Mouse (Mus musculus): ENCODE measurements around the gene Fgf4. TPM values are rescaled to one million over a fixed set of nuclear protein-coding genes. Genes with fewer than 3 reads are reported as not detected.

Fgf4 gene
- polyA plus RNA-seq, 1 experiment from 2014 or later: not detected

DNA sequence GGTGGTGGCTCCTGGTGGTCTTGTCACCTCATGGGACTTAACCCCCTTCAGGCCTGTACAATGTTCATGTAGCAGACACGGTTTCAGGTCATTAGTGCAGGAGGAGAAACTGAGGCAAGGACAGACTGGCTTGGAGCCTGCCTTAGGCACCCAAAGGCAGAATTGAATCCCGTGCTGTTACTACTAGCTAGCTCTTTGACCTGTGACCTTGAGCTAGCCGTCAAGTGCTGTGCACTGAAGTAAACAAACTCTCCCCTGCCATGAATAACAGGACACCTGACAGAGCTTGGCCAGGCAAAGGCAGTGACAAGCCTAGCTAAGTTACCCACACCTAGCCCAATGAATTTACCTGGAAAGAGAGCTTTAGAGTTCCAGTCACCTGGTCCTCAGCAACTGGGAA is 7.8 kb downstream of the Fgf4 start:
- no peak overlapping the region for H3K27ac ChIP-seq (replicated peaks)
- no peak overlapping the region for H3K9ac ChIP-seq (replicated peaks)
- H3K27me3 ChIP-seq: peaks cover 17% of the 10 kb centered on the region
- no peaks in the 10 kb centered on the region for H3K36me3 ChIP-seq
- H3K4me1 ChIP-seq: no peaks in the 10 kb centered on the region
- 66% methylated on average over 3 of the region's 3 CpGs for WGBS
- no peak overlapping the region for H3K4me2 ChIP-seq (replicated peaks)
- H3K9me3 ChIP-seq: no peaks in the 10 kb centered on the region
- ATAC-seq (replicated peaks): no peak
- no peak overlapping the region for H3K4me3 ChIP-seq

DNA sequence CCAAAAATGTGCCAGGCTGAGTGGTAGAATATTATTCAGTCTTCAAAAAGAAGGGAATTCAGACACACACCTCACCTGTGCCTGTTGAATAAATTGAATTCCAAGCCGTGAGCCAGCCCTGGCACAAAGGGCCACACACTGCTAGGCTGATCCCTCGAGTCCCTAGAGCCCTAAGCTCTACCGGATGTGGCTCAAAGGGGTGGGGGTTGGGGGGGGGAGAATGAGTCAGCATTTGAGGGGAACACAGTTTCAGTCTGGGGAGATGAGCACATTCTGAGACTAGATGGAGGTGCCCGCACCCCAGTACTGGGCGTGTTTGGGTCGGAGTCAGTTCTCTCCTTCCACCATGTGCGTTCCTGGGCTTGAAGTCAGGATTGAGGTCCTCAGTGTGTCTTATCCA is 10.0 kb downstream of the Fgf4 start:
- WGBS: 81% methylated on average over 7 of the region's 7 CpGs

DNA sequence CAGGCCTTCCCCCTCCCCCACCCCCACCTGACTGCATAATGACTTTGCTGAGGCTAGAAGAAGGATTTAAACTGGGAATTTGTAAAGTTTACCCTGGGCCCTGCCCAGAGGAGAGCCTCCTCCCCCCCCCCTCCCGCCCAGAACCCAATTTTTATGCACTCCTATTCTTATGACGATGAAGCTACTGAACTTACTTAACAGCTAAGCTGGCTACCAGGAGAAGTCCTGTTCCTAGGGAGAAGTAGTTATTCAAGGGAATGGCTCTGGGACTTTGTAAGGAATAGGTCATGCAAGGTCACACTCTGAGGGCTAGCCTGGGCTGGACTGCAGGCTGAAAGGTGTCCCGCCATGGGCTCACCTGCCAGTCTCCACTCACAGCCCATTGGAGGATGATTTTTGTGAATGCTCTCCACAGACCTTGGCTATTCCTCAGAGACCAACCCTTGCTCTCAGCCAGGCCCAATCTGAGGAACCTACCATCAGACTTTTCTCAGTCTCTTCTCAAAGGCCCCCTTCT is 10.7 kb downstream of the Fgf4 start:
- Histone ChIP-seq H3K4me2 (replicated peaks) (no peak overlapping the region), H3K9me3 (no peaks in the 10 kb centered on the region), H3K27ac (replicated peaks) (no peak overlapping the region), H3K4me3 (no peak overlapping the region), H3K27me3 (peaks cover 41% of the 10 kb centered on the region), H3K36me3 (no peaks in the 10 kb centered on the region), H3K4me1 (peaks cover 14% of the 10 kb centered on the region), H3K9ac (replicated peaks) (no peak overlapping the region)
- WGBS: 93% methylated on average over 3 of the region's 3 CpGs
- ATAC-seq (replicated peaks): no peak

More for the DNA sequence above, 10.0 kb downstream of the Fgf4 start:
- H3K4me3 ChIP-seq: no peak overlapping the region
- H3K4me2 ChIP-seq (replicated peaks): no peak overlapping the region
- H3K9ac ChIP-seq (replicated peaks): no peak overlapping the region
- peaks cover 13% of the 10 kb centered on the region for H3K4me1 ChIP-seq
- H3K36me3 ChIP-seq: no peaks in the 10 kb centered on the region
- H3K27ac ChIP-seq (replicated peaks): no peak overlapping the region
- H3K27me3 ChIP-seq: peaks cover 39% of the 10 kb centered on the region
- no peaks in the 10 kb centered on the region for H3K9me3 ChIP-seq
- ATAC-seq (replicated peaks): no peak

DNA sequence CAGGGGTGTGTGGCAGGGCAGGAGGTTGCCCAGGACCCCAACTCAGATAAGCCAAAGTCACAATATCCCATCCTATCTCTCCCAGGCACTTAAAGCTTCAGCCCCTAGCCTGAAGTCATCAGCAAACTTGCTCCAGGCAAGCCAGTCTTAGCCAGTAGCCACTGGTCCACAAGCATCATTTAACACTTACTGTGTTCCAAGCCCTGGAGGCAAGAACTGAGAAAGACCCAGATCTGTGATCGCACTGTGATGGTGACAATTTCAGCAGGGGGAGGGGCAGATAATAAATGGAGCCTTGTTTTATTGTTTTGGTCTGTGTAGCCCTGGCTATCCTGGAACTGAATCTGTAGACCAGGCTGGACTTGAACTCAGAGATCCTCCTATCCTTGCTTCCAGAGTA is 11.5 kb downstream of the Fgf4 start:
- no peak overlapping the region for H3K4me2 ChIP-seq (replicated peaks)
- no peak for ATAC-seq (replicated peaks)
- WGBS: 88% methylated on average over 1 of the region's 1 CpGs
- H3K9ac ChIP-seq (replicated peaks): no peak overlapping the region
- no peak overlapping the region for H3K4me3 ChIP-seq
- no peaks in the 10 kb centered on the region for H3K9me3 ChIP-seq
- H3K27me3 ChIP-seq: peaks cover 49% of the 10 kb centered on the region
- no peak overlapping the region for H3K27ac ChIP-seq (replicated peaks)
- H3K4me1 ChIP-seq: peaks cover 14% of the 10 kb centered on the region
- H3K36me3 ChIP-seq: no peaks in the 10 kb centered on the region

DNA sequence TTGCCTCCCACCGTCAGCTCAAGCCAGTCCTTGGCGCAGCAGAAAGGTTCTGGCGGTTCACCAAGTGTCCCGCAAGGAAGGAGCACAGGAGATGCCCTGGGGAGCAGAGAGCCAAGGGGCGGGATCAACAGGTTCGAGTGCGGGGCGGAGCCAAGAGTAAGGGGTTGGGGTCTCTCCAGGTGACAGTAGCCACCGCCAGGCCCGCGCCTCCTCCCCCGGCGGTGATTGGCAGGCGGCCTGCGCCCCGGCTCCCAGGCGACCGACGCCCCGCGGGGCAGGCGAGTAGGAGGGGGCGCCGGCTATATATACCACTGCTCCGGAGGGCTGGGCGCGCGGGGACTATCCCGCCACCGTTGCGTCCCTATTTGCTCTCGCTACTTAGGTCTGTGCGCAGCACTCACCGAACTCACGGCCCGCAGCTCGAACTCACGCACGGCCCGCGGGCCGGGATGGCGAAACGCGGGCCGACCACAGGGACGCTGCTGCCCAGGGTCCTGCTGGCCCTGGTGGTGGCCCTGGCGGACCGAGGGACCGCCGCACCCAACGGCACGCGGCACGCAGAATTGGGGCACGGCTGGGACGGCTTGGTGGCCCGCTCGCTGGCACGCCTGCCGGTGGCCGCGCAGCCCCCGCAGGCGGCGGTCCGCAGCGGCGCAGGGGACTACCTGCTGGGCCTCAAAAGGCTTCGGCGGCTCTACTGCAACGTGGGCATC is 14.0 kb downstream of the Fgf4 start:
- under 1% methylated on average over 72 of the region's 72 CpGs for WGBS
- ATAC-seq (replicated peaks): no peak

DNA sequence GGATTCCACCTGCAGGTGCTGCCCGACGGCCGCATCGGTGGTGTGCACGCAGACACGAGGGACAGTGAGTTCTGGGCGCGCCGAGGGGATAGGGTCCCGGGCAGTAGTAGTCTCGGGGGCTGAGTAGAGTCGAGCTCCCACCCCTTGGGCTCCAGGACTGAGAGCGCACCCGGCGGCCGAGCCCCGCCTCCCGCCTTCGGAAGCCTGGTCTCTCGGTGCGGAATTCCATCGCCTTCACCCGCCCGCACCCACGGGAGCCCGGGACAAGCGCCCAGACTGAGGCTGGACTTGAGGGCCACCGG is 14.6 kb downstream of the Fgf4 start:
- under 1% methylated on average over 23 of the region's 28 CpGs for WGBS
- H3K4me2 ChIP-seq (replicated peaks): peak overlapping the region; percentile 30
- no peak overlapping the region for H3K27ac ChIP-seq (replicated peaks)
- peaks cover 67% of the 10 kb centered on the region for H3K27me3 ChIP-seq
- peaks cover 14% of the 10 kb centered on the region for H3K4me1 ChIP-seq
- H3K36me3 ChIP-seq: no peaks in the 10 kb centered on the region
- H3K9ac ChIP-seq (replicated peaks): no peak overlapping the region
- peak overlapping the region; percentile 19 for H3K4me3 ChIP-seq
- ATAC-seq (replicated peaks): no peak
- no peaks in the 10 kb centered on the region for H3K9me3 ChIP-seq

More for the DNA sequence above, 14.0 kb downstream of the Fgf4 start:
- Histone ChIP-seq H3K9ac (replicated peaks) (no peak overlapping the region), H3K36me3 (no peaks in the 10 kb centered on the region), H3K4me2 (replicated peaks) (peak overlapping the region; percentile 30), H3K4me3 (peak overlapping the region; percentile 19), H3K27ac (replicated peaks) (no peak overlapping the region), H3K4me1 (peaks cover 14% of the 10 kb centered on the region), H3K27me3 (peaks cover 67% of the 10 kb centered on the region), H3K9me3 (no peaks in the 10 kb centered on the region)

DNA sequence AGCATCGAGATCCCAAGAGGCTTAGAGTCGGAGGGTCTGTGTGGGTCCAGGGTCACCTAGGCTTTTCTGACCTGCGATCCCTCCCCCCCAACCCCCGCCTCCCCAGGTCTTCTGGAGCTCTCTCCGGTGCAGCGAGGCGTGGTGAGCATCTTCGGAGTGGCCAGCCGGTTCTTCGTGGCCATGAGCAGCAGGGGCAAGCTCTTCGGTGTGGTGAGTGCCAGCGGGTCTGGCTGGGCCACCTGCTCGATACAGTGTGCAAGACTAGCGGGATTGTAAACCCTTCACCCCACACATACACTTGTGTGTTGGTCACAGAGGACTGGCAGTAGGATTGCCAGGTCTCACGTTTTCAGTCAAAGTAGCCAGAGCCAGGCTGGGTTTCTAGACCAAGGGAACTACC is 15.0 kb downstream of the Fgf4 start:
- peak overlapping the region; percentile 30; the same call in 1 of the 2 replicates for H3K4me2 ChIP-seq (replicated peaks)
- H3K4me1 ChIP-seq: peaks cover 14% of the 10 kb centered on the region
- no peak overlapping the region for H3K9ac ChIP-seq (replicated peaks)
- no peaks in the 10 kb centered on the region for H3K9me3 ChIP-seq
- no peaks in the 10 kb centered on the region for H3K36me3 ChIP-seq
- 2% methylated on average over 15 of the region's 15 CpGs for WGBS
- peaks cover 67% of the 10 kb centered on the region for H3K27me3 ChIP-seq
- no peak overlapping the region for H3K27ac ChIP-seq (replicated peaks)
- no peak for ATAC-seq (replicated peaks)
- H3K4me3 ChIP-seq: no peak overlapping the region

DNA sequence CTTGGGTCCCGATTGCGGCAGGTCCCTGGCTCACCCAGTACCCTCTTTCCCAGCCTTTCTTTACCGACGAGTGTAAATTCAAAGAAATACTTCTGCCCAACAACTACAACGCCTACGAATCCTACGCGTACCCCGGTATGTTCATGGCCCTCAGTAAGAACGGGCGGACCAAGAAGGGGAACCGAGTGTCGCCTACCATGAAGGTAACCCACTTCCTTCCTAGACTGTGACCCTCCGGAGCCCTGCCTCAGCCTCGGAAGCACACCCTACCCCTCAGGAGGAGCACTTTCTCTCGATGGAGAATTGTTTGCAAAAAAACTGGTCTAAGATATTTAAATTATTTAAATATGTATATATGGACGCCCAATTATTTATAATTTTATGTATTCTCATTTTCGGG is 15.5 kb downstream of the Fgf4 start:
- Histone ChIP-seq H3K36me3 (no peaks in the 10 kb centered on the region), H3K9ac (replicated peaks) (no peak overlapping the region), H3K4me1 (peaks cover 14% of the 10 kb centered on the region), H3K9me3 (no peaks in the 10 kb centered on the region), H3K27ac (replicated peaks) (no peak overlapping the region), H3K4me3 (no peak overlapping the region), H3K4me2 (replicated peaks) (no peak overlapping the region), H3K27me3 (peaks cover 70% of the 10 kb centered on the region)
- WGBS: 4% methylated on average over 18 of the region's 18 CpGs
- no peak for ATAC-seq (replicated peaks)

DNA sequence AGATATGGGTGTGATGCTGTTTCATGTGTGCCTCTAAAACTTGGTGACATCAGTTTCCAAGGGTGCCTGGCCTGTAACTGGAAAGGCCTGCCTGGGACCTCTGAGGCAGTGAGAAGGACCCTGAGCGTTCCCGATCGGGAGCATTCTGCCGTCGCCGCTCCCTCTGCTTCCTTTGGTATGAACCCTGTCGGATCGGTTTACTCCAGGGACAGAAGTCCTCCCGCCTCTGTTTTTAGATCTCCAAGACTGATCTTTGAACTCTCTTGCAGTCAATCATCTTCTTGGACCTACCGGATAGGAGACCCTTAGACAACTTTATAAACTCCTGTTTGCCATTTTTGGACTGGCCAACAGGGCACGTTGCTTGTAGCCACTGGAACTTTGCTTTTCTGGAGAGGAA is 16.0 kb downstream of the Fgf4 start:
- Histone ChIP-seq H3K9ac (replicated peaks) (no peak overlapping the region), H3K4me2 (replicated peaks) (no peak overlapping the region)
- WGBS: 1% methylated on average over 11 of the region's 11 CpGs

DNA sequence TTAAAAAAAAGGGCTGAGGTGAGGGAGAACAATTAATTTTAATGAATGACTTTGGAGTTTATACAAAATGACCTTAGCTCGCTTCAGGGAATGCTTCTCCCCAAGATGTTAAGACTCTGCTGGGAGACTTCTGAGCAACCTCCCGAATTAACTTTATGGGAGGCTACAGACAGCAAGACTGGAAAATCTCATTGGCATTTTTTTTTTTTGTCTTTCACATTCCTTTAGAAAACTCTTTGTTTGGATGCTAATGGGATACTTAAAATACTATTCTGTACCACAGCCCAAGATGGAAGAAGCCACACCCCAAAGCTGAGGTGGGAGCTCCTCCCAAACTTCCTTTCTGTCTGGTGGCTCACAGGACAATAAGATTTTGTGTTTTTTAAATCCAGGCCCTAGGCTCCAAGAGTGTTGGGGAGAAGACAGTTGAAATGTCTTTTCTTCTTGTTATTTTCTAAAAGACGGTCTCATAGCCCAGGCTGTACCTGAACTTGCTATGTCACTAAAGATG is 17.0 kb downstream of the Fgf4 start:
- 42% methylated on average over 3 of the region's 3 CpGs for WGBS
- H3K9me3 ChIP-seq: no peaks in the 10 kb centered on the region
- no peak for ATAC-seq (replicated peaks)
- H3K27ac ChIP-seq (replicated peaks): no peak overlapping the region
- no peak overlapping the region for H3K9ac ChIP-seq (replicated peaks)
- H3K4me1 ChIP-seq: peaks cover 14% of the 10 kb centered on the region
- H3K4me3 ChIP-seq: no peak overlapping the region
- no peak overlapping the region for H3K4me2 ChIP-seq (replicated peaks)
- peaks cover 65% of the 10 kb centered on the region for H3K27me3 ChIP-seq
- no peaks in the 10 kb centered on the region for H3K36me3 ChIP-seq

More for the DNA sequence above, 16.0 kb downstream of the Fgf4 start:
- Histone ChIP-seq H3K4me1 (peaks cover 14% of the 10 kb centered on the region), H3K27ac (replicated peaks) (no peak overlapping the region), H3K4me3 (no peak overlapping the region), H3K27me3 (peaks cover 70% of the 10 kb centered on the region), H3K9me3 (no peaks in the 10 kb centered on the region), H3K36me3 (no peaks in the 10 kb centered on the region)
- no peak for ATAC-seq (replicated peaks)

DNA sequence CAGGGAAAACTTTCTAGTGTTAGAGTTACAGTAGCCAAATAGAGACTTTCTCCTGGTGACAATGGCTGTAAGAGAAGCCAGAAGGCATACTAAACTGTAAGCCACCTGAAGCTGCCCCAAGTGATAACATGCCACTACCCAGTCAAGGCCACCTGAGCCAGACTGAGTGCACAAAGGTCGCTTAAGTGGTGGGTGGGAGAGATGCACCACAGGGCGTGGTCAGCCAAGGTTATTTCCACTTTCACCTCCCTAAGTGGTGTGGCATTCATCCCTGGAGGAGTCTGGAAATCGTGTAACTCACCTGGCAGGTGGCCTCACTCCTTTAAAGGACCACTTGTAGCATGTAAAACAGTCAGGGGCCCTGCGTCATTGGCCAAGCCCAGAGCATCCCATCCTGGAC is 20.0 kb downstream of the Fgf4 start:
- no peak overlapping the region for H3K9ac ChIP-seq (replicated peaks)
- H3K4me1 ChIP-seq: peaks cover under 1% of the 10 kb centered on the region; the same call in 1 of the 2 replicates
- no peak overlapping the region for H3K4me2 ChIP-seq (replicated peaks)
- WGBS: 73% methylated on average over 4 of the region's 4 CpGs
- H3K36me3 ChIP-seq: no peaks in the 10 kb centered on the region
- no peak overlapping the region for H3K4me3 ChIP-seq
- H3K9me3 ChIP-seq: no peaks in the 10 kb centered on the region
- no peak overlapping the region for H3K27ac ChIP-seq (replicated peaks)
- no peak for ATAC-seq (replicated peaks)
- H3K27me3 ChIP-seq: peaks cover 35% of the 10 kb centered on the region

DNA sequence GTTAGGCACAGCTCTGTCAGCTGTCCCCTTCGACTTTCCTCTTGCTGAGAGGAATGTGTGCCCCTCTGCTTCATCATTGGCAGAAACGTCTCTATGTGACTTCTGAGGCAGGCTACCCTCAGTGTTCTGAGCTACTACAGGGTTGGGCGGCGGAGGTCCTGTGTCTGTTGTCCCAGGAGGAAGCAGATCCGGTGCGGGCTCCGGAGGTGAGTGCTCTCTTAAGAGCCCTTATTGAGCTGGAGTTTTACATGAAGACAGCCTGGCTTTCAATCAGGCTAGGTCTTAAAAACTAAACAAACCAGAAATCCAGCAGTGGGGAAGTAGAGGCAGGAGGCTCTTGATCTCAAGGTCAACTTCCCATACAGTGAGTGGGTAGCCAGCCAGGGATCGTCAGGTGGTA is 20.4 kb downstream of the Fgf4 start:
- Histone ChIP-seq H3K4me1 (no peaks in the 10 kb centered on the region), H3K27me3 (peaks cover 33% of the 10 kb centered on the region), H3K4me2 (replicated peaks) (no peak overlapping the region), H3K4me3 (no peak overlapping the region), H3K36me3 (no peaks in the 10 kb centered on the region), H3K9me3 (no peaks in the 10 kb centered on the region), H3K9ac (replicated peaks) (no peak overlapping the region), H3K27ac (replicated peaks) (no peak overlapping the region)
- no peak for ATAC-seq (replicated peaks)
- WGBS: 85% methylated on average over 8 of the region's 8 CpGs

DNA sequence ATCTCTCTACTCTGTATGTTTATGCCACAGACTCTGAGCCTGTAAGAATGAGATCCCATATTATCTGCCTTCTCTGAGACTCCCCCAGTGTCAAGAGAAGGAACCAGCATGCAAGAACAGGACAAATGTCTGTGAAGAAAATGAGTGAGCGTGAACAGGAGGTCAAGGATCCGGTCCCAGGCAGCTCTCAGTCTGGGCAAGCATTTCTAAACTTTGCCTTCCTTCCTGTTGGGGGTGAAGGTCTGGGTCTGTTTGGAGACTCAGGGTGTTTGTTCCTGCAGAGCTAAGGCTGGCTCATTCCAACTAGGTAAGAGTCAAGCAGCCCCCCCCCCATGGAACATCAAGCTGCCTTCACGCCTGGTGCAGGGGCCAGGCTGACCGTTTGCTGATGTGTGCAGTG is 25.3 kb downstream of the Fgf4 start:
- no peak overlapping the region for H3K4me3 ChIP-seq
- H3K27ac ChIP-seq (replicated peaks): no peak overlapping the region
- 71% methylated on average over 4 of the region's 4 CpGs for WGBS
- H3K36me3 ChIP-seq: no peaks in the 10 kb centered on the region
- no peak for ATAC-seq (replicated peaks)
- H3K4me2 ChIP-seq (replicated peaks): no peak overlapping the region
- peaks cover 1% of the 10 kb centered on the region; the same call in 1 of the 2 replicates for H3K27me3 ChIP-seq
- H3K9me3 ChIP-seq: no peaks in the 10 kb centered on the region
- no peak overlapping the region for H3K9ac ChIP-seq (replicated peaks)
- H3K4me1 ChIP-seq: no peaks in the 10 kb centered on the region; the same call in 1 of the 2 replicates
